Mouse (Mus musculus) ES-E14 (cell line): ENCODE measurements at regions not wholly inside any gene's neighbourhood (a gene's known extent, or its start where the extent isn't known, plus 50 kb on each side); places are given as distances from the start of the nearest gene placed in this dataset.

Experiments used
- DNase-seq: peaks from one replicate; pipeline ENCODE4 v3.0.0-alpha.2; 2013; ENCODE audit warnings: low read depth, low spot score
- H3K27ac ChIP-seq: 2 replicates; pipeline ENCODE4 v1.5.1; 2012; ENCODE audit warnings: low read depth, mild to moderate bottlenecking, low read length, moderate library complexity, mixed read lengths; ENCODE audit not compliant: poor library complexity, insufficient read depth, severe bottlenecking
- H3K36me3 ChIP-seq: 2 replicates; pipeline ENCODE4 v1.6.1; 2012; ENCODE audit warnings: mild to moderate bottlenecking, low read length, moderate library complexity, mixed read lengths; ENCODE audit not compliant: control insufficient read depth, poor library complexity, insufficient read depth, severe bottlenecking
- H3K4me1 ChIP-seq, 2 experiments: fragments of 150-350 bp in 1 of 2; sonication (generic) in 1 of 2; 2 replicates each; pipeline ENCODE4 v1.6.1; 2012; ENCODE audit warnings: low read length in 2 of 2, mild to moderate bottlenecking in 1 of 2, mixed read lengths in 1 of 2; ENCODE audit not compliant: control insufficient read depth in 2 of 2, insufficient read depth in 2 of 2, poor library complexity in 1 of 2
- H3K4me3 ChIP-seq, 2 experiments: fragments of 150-350 bp in 1 of 2; sonication (generic) in 1 of 2; 2 replicates each; pipeline ENCODE4 v1.5.1; 2012; ENCODE audit warnings: low read length in 2 of 2, low read depth in 1 of 2, mild to moderate bottlenecking in 1 of 2, mixed read lengths in 1 of 2; ENCODE audit not compliant: insufficient read depth in 1 of 2, poor library complexity in 1 of 2, severe bottlenecking in 1 of 2
- H3K9ac ChIP-seq: 2 replicates; pipeline ENCODE4 v1.6.1; 2012; ENCODE audit warnings: low read depth, mild to moderate bottlenecking, low read length, mixed read lengths; ENCODE audit not compliant: poor library complexity, insufficient read depth, severe bottlenecking
- H3K9me3 ChIP-seq: fragments of 150-350 bp; sonication (generic); 2 replicates; pipeline ENCODE4 v1.6.1; 2012; ENCODE audit warnings: low read depth, mild to moderate bottlenecking, low read length; ENCODE audit not compliant: control insufficient read depth, insufficient read depth
- CHD2 ChIP-seq: IDR thresholded peaks from 2 replicates; pipeline ENCODE4 v1.6.1; 2014; ENCODE audit warnings: mild to moderate bottlenecking, low read depth, low read length, inconsistent platforms
- HCFC1 ChIP-seq: IDR thresholded peaks from 2 replicates; pipeline ENCODE4 v1.6.1; 2012; ENCODE audit warnings: low read length, inconsistent platforms, borderline replicate concordance; ENCODE audit not compliant: insufficient read depth
- MAFK ChIP-seq: IDR thresholded peaks from 2 replicates; pipeline ENCODE4 v1.6.1; 2014; ENCODE audit warnings: mild to moderate bottlenecking, low read depth, low read length, inconsistent platforms; ENCODE audit not compliant: insufficient read depth
- ZC3H11A ChIP-seq: IDR thresholded peaks from 2 replicates; pipeline ENCODE4 v1.6.1; 2012; ENCODE audit warnings: low read depth, mild to moderate bottlenecking, inconsistent platforms, low read length, borderline replicate concordance
- ZNF384 ChIP-seq: IDR thresholded peaks from 2 replicates; pipeline ENCODE4 v1.6.1; 2012; ENCODE audit warnings: low read depth, low read length, inconsistent platforms
- in situ Hi-C, 2 experiments: fragments of 600-800 bp; cut with MboI; formaldehyde crosslinking; loops; one replicate each; pipeline ENCODE4 v1.15.1; 2025; ENCODE audit warnings: low sequenced_read_pairs in 2 of 2, inconsistent platforms in 1 of 2; ENCODE audit not compliant: unreplicated experiment in 2 of 2

GRCm38 (mm10) chr12:32479451-32479850 is 100.9 kb downstream of the Ccdc71l start:
- H3K36me3 ChIP-seq: no peaks in the 10 kb centered on the region
- DNase-seq: no peak
- H3K4me1 ChIP-seq: no peaks in the 10 kb centered on the region
- no peak overlapping the region for H3K27ac ChIP-seq
- TF ChIP-seq MAFK (no peak), ZC3H11A (no peak), HCFC1 (no peak), CHD2 (no peak), ZNF384 (no peak)
- no peak overlapping the region for H3K9ac ChIP-seq
- H3K4me3 ChIP-seq: no peak overlapping the region
- H3K9me3 ChIP-seq: no peaks in the 10 kb centered on the region
- in situ Hi-C loops: no loop called here

- no peaks in the 10 kb centered on the region for H3K9me3 ChIP-seq
- in situ Hi-C loops: no loop called here
- no peak for DNase-seq
- H3K36me3 ChIP-seq: no peaks in the 10 kb centered on the region
- no peak overlapping the region for H3K4me3 ChIP-seq
- no peak for TF ChIP-seq CHD2
- TF ChIP-seq HCFC1: no peak
- TF ChIP-seq ZNF384: no peak
- TF ChIP-seq ZC3H11A: no peak
- no peak for TF ChIP-seq MAFK
- H3K27ac ChIP-seq: no peak overlapping the region
- H3K9ac ChIP-seq: no peak overlapping the region
- H3K4me1 ChIP-seq: no peaks in the 10 kb centered on the region
Measured at GRCm38 (mm10) chr12:32480268-32480667, 101.8 kb downstream of the Ccdc71l start.

- no peak overlapping the region for H3K9ac ChIP-seq
- H3K9me3 ChIP-seq: no peaks in the 10 kb centered on the region
- no peak for DNase-seq
- H3K4me1 ChIP-seq: no peaks in the 10 kb centered on the region
- TF ChIP-seq ZC3H11A: no peak
- TF ChIP-seq MAFK: no peak
- TF ChIP-seq ZNF384: no peak
- no peak for TF ChIP-seq CHD2
- H3K27ac ChIP-seq: no peak overlapping the region
- no peak overlapping the region for H3K4me3 ChIP-seq
- no peaks in the 10 kb centered on the region for H3K36me3 ChIP-seq
- in situ Hi-C loops: no loop called here
Measured at GRCm38 (mm10) chr12:32481051-32481450, 102.5 kb downstream of the Ccdc71l start.

- Histone ChIP-seq H3K27ac (no peak overlapping the region), H3K9me3 (no peaks in the 10 kb centered on the region), H3K4me3 (no peak overlapping the region), H3K4me1 (no peaks in the 10 kb centered on the region), H3K9ac (no peak overlapping the region), H3K36me3 (no peaks in the 10 kb centered on the region)
- TF ChIP-seq HCFC1 (no peak), CHD2 (no peak), ZC3H11A (no peak), MAFK (no peak), ZNF384 (no peak)
- in situ Hi-C loops: no loop called here
- no peak for DNase-seq
Measured at GRCm38 (mm10) chr12:32482343-32482742, 103.8 kb downstream of the Ccdc71l start.

- in situ Hi-C loops: no loop called here
- Histone ChIP-seq H3K36me3 (no peaks in the 10 kb centered on the region), H3K4me3 (no peak overlapping the region), H3K27ac (no peak overlapping the region), H3K9ac (no peak overlapping the region), H3K9me3 (no peaks in the 10 kb centered on the region), H3K4me1 (no peaks in the 10 kb centered on the region)
- no peak for DNase-seq
- TF ChIP-seq HCFC1 (no peak), ZC3H11A (no peak), ZNF384 (no peak), MAFK (no peak), CHD2 (no peak)
Measured at GRCm38 (mm10) chr12:32482777-32483176, 104.3 kb downstream of the Ccdc71l start.
